Mouse (Mus musculus): ENCODE results near the gene Gid4.

The Gid4 gene

DNA sequence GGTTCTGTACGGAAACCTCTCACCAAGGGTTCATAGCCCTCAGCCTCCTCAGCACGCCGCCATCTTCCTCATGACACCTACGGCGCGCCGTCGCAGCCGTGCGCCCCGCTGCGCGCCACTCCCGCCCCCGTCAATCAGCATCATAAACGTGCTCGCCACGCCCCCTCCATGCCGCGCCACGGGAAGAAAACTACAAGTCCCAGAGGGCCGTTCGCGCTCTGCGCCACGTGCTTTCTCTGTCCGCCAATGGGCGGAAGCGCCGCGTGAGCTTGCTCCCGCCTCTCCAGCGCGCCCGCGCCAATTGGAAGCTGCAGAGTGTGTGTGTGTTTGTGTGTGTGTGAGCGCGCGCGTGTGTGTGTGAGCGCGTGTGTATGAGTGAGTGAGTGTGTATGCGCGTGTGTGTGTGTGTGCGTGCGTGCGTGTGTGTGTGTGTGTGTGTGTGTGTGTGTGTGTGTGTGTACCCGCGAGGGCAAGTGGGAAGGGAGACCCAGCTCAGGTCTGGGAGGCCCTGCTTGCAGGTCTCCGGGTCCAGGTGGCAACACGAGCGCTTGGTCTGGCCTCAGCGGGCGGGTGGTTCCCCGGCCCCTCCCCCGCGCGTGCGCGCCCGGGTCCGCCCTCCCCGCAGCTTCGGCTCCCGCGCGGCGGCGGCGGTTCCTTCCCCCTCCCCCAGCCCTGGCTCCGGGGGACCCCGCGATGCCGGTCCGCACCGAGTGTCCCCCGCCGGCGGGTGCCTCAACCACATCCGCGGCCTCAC lies at the start of gene Gid4:
Gid4 (plus strand) TSS at position 183 of the 754 bp plus-strand sequence.
- peak; percentile 99 for DNase-seq

DNA sequence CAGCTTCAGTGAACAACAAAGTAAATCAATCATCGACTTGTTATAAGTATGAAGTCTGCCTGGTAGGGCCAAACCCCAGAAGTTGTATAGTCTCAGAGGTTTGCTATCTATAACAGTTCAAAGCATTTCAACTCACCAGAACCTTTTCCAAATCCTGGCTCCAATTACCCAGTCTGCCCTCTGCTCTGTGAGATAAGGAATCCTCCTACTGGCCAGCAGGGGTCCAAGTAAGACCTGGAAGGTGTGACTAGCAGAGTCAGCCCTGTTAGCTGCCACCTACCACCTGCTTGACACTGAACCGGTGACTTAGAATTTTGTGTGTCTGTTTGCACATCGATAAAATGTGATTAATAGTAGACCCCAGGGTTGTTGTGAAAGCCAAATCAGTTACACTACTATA lies 49.7 kb upstream of the Gid4 start:
- DNase-seq = no peak

DNA sequence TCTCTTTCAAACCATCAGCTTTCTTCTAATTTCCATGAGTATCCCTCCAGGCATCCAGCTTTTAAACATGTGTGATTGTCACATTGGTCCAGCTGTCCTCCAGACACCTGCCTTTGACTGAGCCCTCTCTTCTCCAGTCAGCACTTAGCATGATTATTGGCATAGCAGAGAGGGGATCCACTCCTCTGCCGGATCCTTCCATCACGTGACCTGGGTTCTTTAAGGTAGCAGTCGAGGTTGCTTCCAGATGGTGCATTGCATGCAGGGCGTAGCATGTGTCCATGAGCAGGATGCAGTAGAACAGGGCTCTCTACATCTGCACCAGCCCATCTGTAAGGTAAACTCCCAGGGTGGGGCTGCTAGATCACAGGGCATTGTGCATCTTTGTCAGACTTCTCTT lies 48.0 kb upstream of the Gid4 start:
- no peak for DNase-seq

DNA sequence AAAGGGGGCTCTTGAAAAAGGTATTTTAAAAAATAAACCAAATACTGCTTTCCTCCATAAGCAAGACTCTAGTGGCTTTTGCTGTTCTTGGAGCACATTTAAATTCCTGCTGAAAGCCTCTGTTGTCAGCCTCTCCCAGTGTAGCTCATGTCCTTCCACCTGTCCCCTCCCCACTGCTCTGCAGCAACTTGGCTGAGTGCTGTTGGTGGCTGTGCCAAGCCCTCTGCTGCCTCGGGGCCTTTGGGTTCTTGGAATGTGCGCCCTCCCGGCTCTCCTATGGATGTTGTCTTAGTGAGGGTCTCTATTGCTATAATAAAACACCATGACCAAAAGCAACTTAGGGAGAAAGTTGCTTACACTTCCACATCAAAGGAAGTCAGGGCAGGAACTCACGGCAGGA lies 47.5 kb upstream of the Gid4 start:
- no peak for DNase-seq

DNA sequence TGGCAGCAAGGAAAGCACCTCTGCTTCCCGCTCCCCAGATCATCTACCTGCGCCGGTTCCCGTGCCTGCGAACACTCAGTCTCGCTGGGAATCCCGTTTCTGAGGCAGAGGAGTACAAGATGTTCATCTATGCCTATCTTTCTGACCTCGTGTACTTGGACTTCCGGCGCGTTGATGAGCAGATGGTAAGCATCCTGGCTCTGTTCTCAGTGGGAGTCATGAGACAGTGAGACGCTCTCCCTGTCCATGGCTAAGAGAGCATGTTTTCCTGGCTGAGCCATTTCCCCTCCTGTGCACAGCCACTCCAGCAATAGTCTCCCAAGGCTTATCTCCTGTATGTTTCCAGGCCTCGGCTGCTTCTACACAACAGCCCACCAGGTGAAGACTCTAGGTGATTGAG lies 46.5 kb upstream of the Gid4 start:
- no peak for DNase-seq

DNA sequence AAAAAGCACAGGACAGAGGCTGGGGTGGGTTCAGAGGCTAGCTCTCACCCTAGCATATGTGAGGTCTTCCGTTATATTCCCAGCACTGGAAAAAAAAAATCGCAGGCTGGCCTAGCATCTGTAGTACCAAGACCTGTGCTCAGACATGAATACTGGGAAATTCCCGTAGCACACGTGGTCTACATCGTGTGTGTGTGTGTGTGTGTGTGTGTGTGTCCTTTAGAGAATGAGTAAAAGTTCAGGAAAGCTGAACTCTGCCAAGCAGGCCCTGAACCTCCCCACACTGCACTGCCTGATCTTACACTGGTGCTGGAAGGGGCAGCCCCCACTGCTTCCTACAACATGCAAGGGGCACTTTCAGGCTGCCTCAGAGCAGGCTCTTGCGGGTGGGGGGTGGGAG lies 42.5 kb upstream of the Gid4 start:
- no peak for DNase-seq

DNA sequence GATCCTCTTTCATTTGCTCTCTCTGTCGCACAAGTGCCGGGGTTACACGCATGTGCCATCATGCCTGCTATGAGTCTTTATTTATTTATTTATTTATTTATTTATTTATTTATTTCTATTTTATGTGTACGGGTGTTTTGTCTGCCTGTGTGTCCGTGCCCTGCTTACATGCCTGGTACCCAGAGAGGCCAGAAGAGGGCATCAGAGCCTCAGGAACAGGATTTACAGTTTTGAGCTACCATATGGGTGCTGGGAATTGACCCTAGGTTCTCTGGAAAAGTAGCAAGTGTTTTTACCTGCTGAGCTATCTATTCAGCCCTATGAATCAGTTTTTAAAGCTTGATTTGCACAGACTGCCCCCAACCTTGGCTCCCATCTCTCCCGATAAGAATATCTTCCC lies 33.4 kb upstream of the Gid4 start:
- DNase-seq = no peak

DNA sequence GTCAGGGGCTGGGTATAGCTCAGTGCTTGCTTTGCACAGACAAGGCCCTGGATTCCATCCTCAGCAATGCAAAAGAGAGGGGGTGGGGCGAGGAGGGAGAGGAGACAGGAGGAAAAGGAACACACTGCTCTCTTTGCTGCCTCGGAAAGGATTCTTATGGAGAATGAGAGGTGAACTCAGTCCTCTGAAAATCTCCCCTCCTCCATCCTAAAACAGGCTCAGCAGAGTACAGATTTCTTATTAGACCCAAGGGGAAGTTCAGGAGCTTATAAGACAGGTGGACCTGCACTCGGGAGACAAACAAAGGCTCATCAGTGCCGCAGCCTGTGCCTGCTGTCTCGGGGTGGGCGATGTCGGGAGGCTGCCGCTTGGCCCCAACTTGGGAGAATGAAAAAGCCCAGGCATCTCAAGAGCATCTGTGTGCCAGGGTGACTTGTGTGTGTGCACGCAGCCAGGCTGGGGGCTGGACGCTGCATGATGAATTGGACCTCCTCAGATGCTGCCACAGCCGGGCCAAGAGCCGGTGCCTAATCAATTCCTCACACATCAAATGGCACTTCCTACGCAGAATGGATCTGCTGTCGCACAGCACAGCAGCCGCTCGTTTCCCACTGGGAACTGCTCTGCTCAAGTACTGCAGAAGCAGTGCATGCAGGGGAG lies 32.1 kb upstream of the Gid4 start:
- DNase-seq = no peak

DNA sequence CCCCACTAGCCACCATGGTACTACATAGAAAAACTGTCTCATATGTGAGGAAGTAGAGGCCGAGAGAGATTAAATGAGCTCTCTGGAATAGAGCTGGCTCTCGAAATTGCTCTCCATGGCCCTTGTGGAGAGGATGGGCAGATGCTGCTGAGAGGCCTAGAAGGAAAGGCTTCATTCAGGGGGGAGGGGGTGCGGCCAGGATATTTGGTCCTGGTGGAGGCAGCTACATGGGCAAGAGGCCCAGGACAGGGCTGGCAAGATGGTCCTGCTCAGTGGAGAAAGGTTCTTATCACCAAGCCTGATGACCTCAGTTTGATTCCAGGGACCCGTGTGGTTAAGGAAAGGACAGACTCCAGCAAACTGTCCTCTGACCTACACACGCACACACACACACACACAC lies 31.0 kb upstream of the Gid4 start:
- DNase-seq = no peak

DNA sequence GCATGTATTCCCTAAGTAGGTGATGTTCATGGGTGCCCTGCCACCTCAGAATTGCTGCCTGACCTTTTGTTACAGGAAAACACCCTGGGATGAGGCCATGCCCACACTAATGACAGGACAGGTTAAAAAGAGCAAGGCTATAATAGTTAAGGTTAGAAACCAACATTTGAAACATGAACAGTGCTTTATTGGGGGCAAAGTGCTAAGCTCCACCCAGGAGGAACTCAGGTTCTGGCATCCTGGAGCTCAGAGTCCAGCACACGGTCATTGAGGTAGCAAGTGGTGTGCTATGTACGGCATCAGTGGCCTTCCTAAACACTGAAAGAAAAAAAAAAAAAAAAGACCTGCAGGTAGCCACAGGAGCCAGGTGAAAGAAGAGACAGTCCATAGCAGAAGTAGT lies 29.0 kb upstream of the Gid4 start:
- DNase-seq = no peak

DNA sequence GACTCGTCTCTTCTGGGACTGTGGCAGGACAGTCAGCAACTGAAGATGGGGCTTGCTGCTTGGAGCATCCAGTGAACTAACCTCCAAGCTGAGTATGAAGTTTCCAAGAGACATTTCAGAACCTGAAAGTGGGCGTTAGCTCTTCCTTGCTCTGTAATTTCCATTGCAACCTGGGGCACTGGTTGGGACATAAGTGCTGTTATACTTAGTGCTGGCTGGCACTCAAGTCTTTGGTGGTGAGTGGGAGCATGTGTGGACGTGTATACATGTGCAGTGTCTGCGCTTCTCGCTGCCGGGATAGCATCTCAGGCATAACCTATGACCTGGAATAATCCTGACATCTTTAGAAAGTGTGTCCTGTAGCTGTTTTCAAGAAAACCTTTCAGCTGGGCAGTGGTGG lies 25.6 kb upstream of the Gid4 start:
- no peak for DNase-seq

DNA sequence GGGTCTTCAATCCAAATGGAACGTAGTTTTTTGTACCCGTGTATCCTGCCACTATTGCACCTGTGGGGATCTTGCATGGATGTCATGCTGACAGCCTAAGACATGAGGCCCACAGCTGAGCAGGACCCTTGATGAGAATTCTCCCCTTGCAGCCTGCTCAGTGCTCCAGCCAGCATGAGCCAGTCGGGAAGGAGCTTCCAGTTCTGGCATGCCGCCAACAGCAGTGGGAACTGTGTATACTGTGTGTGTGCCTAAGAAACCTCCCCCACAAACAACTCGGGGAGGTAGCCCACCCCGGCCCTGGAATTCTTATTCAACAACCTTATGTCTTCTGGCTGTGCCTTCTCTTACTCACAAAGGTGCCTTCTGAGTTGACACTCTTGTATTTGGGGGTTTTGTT lies 20.4 kb upstream of the Gid4 start:
- peak; percentile 47 to 53 for DNase-seq

DNA sequence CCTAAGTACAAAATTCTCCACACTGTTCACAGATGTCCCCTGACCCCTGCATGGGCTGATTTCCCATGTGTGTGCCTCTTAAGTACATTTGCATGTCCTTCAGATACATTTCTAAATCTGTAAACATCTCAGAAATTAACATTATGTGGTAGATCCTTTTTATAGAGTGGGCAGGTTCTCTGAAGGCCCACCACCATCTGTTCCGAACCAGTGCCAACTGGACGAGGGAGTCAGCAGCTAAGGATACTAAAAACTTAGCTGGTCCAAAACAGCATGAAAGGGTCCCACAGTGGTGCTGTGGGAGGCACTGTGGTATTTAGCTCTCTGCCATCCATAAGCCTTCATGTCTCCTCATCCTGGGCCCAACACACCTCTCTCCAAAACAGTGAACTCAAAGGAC lies 19.8 kb upstream of the Gid4 start:
- no peak for DNase-seq

DNA sequence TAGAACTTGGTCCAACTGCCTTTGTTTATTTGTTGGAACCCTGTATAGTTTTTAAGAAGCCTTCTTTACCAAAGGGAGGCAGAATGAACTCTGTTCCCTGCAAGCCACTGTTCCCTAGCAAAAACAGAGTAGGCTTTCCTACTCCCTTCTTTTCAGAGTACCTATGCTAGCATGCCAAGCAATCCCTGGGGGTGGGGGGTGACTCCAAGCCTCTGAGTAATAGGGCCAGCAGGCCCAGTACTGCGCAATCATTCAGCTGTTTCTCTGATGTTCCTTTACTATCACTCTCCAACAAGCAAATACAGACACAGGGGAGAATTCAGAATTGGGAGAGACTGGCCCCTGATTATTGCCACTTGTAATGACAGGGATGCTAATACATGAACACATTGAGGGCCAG lies 10.3 kb upstream of the Gid4 start:
- DNase-seq = no peak

DNA sequence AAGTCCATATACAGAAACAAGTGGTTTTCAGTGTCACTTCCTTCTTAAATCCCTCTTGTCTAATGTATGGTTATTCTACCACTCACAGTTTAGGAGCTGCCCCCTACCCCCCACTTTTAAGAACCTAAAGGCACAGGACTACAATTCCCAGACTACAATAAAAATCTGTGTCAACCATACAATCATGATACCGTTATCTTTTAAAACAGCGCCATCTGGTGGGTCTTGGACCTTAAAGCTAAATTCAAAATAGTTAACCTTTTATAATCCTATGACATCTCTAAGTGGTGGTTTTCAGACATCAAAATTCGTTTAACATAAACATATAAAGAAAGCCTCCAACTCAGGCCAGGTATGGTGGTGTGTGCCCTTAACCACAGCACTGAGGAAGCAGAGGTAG lies 4.8 kb upstream of the Gid4 start:
- peak in 1 of 2 experiments; percentile 71 for DNase-seq

DNA sequence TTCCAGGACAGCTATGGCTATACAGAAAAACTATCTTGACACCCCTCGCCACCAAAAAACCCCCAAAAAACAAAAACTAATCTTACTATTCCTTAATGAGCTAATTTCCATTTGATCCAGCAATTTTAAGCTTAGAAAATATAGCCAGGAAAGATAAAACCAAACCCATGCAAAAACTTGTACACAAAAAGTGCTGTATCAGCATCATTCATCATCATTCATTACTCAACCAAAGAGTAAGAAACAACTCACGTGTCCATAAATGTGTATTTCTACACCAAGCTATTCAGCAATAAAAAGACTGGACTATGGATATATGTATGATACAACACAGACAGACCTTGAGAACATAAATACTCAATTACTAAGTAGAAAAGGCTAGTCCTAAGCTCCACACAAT lies 4.0 kb upstream of the Gid4 start:
- no peak for DNase-seq

DNA sequence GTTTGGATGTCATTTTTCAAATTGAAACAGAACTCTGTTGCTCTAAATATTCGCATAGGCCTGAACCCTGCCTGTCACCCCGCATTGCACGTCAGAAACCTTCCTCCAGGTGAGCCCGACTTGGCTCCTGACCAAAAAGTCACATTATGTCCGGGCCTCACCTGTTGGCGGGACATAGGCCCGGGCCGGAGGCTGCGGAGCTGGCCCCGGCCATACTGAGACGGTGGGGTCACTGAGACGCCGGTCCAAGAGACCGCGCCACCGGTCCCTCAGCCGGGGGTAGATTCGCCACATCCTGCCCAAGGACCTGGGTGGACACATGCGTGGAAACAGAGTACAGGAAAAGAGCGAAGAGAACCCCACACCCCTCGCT lies 369 bp upstream of the Gid4 start:
- no peak for DNase-seq

DNA sequence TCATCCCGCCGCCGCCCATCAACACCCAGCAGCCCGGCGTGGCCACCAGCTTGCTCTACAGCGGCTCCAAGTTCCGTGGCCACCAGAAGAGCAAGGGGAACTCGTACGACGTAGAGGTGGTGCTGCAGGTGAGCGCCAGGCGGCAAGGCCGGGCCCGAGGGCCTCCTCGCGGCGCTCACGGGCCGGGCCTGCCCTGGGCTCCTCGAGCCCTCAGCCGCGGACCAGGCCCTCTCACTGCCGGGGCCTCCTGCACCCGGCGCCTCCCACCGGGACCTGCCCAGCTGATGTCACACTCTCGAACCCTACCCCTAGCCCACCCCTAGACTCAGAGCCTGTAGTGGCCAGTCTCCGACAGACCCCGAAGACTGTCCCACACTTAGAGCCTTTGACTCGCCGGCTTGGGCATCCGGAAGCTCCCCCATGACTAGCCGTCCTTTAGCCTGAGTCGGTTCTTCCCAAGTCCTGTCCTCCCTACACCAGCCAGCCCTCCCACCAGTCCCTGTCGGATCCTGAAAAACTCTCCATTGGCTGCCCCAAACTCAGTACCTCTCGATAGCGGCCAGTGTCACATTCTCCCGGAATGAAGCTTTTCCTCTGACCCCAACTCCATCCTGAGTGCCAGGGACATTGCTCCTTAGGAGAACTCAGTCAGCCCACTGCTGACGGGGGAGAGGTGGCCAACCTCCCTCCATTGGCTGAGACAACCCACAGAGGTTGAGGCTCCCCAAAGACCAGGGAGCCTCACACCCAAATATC lies 950 bp downstream of the Gid4 start, which contains the start of gene Atpaf2:
Atpaf2 (minus strand) TSS at position 741 of the 756 bp plus-strand sequence.
- no peak for DNase-seq

DNA sequence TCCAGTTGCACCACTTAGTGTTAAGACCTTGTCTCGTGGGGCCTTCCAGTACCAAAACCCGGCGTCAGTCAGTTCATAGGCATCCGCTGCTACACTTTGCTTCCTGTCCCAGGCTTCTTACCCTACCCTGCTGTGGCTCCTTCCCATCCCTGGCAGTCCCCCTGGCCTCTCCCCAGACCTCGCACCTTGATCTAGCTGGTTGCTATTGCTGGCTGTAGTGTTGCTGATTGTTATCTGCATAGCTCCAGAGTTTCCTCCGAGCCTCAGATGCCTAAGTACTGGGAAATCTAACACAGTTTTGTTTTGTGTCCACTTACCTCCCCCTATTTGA lies 1.5 kb downstream of the Gid4 start:
- DNase-seq = peak in 1 of 2 experiments; percentile 15

DNA sequence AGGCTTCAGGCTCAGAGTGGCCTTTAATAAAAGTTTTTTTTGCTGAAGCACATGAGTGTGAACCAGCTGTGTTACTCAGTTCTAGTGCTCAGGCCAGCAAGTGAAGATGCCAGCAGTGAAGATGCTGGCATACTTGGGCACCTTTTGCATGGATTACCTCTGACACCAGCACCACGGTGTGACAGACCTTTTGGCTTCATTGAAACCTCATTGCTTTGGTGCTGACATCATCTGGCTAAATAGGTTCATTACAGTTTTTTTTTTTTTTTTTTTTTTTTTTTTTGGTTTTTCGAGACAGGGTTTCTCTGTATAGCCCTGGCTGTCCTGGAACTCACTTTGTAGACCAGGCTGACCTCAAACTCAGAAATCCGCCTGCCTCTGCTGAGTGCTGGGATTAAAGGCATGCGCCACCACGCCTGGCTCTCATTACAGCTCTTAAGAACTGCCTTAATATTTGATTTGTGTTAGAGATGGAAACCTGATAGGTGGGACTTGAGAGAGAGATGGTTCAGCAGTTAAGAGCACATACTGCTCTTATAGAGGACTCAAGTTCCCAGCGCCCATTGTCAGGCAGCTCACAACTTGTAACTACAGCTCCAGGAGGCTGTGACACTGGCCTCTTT lies 5.2 kb downstream of the Gid4 start:
- no peak for DNase-seq

DNA sequence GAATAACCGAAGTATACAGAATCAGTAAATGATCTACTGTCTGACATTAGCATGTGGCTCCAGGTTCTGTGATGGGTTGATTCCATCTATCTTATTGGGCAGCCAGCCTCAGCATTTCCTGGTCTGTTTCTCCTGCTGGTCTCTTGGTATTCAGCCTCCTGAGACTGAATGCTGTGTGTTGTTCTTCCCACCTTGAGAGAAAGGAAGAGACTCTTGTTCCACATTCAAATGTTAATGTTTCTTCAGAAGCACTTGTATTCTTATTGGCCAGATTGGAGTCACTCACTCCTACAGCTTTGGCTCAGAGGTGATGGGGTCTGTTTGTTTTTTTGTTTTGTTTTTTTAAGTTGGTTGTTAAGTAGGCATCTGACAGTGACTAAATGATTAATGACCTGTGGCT lies 6.1 kb downstream of the Gid4 start:
- DNase-seq = no peak

DNA sequence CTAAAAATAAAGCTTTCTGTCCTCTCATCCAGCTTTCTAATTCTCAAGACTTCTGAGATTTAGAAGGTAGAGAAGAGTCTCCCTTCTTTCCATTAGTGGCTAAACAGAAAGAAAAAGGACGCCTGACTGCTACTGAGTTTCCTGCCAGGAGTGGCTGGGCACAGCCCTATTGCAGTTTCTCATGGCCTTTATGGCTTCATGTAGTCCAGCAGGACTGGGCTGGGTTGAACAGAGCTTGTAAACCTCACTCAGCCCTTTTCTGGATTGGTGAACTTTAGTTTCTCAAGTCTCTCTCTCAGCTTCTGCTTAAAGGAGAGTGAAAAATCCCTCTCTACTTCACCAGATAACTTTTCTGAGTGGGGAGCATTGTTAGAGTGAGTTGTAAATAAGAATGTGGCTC lies 9.5 kb downstream of the Gid4 start:
- no peak for DNase-seq

DNA sequence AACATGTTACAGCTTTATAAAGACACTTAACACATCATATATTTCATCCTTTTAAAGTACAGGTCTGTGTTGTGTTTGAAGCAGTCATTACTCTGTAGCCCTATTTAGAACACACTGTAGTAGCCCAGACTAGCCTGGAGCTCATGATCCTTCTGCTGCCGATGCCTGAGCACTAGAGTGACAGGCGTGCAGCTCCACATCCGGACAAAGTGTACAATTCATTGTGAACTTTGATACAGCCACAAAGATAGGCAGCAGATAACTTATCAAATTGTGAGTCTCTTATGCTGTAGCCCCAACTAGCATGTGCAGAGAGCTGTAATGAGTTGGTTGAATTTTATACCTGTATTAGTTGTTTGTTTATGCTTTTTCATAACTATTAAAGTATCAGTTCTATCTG lies 10.7 kb downstream of the Gid4 start:
- no peak for DNase-seq

DNA sequence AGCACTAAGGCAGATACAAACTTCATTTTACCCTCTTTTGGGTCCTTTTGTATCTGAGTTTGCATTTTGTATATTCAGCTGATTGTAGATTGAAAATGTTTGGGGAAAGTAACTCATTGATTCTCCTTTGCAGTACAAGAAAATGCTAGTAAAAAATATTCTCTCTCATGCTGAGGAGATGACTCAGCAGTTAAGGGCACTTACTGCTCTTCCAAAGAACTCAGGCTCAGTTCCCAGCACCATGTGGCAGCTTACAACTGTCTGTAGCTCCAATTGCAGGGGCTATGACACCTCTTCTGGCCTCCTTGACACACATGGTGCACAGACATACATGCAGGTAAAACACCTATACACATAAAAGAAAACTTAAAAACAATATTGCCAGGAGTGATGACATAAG lies 16.6 kb downstream of the Gid4 start:
- no peak for DNase-seq

All from lung, postnatal 4 days (tissue).